Mouse (Mus musculus) CH12.LX (cell line): ENCODE data around the gene Calm5. TPM values are rescaled to one million over a fixed set of nuclear protein-coding genes. Genes with fewer than 3 reads are reported as not detected.

Source experiments
- DNase-seq: peaks from one replicate; pipeline ENCODE4 v3.0.0-alpha.2; 2013; ENCODE audit errors: extremely low read depth
- H3K27ac ChIP-seq: 2 replicates; pipeline ENCODE4 v1.5.1; 2012; ENCODE audit warnings: low read depth, mild to moderate bottlenecking, control low read depth, moderate library complexity; ENCODE audit not compliant: insufficient read depth
- H3K27me3 ChIP-seq: replicated peaks from 2 replicates; pipeline ENCODE3; 2012; ENCODE audit warnings: inconsistent platforms
- H3K36me3 ChIP-seq, 2 experiments: replicated peaks in 1 of 2; 2 replicates each; pipeline versions ENCODE3 to v1.6.1; 2012; ENCODE audit warnings: inconsistent platforms in 1 of 2, low read length in 1 of 2, mild to moderate bottlenecking in 1 of 2, mixed read lengths in 1 of 2, moderate library complexity in 1 of 2; ENCODE audit not compliant: control insufficient read depth in 1 of 2, insufficient read depth in 1 of 2
- H3K4me1 ChIP-seq, 2 experiments: 2 replicates each; pipeline ENCODE4 v1.6.1; 2012; ENCODE audit warnings: inconsistent platforms in 1 of 2, moderate library complexity in 1 of 2; ENCODE audit not compliant: insufficient read depth in 2 of 2, control insufficient read depth in 1 of 2
- H3K4me2 ChIP-seq: 2 replicates; pipeline ENCODE4 v1.6.1; 2012; ENCODE audit warnings: low read depth, mild to moderate bottlenecking, control low read depth; ENCODE audit not compliant: poor library complexity, insufficient read depth, severe bottlenecking
- H3K4me3 ChIP-seq, 3 experiments: fragments of 150-350 bp in 1 of 3; sonication (generic) in 1 of 3; replicated peaks in 1 of 3; 2 replicates each; pipeline versions ENCODE3 to v1.5.1; 2011 to 2012; ENCODE audit warnings: low read depth in 2 of 3, low read length in 2 of 3, mild to moderate bottlenecking in 2 of 3, moderate library complexity in 2 of 3, control low read depth in 1 of 3, improper control_type of control experiment in 1 of 3, inconsistent platforms in 1 of 3, mixed read lengths in 1 of 3; ENCODE audit not compliant: poor library complexity in 1 of 3
- H3K79me2 ChIP-seq: replicated peaks from 2 replicates; pipeline ENCODE4 v1.6.1; 2012; ENCODE audit warnings: mild to moderate bottlenecking, moderate library complexity; ENCODE audit not compliant: control insufficient read depth, poor library complexity, insufficient read depth, severe bottlenecking; ENCODE audit errors: extremely low read depth
- H3K9ac ChIP-seq: 2 replicates; pipeline ENCODE4 v1.6.1; 2012; ENCODE audit warnings: low read depth, mild to moderate bottlenecking, control low read depth, moderate library complexity; ENCODE audit not compliant: insufficient read depth
- H3K9me3 ChIP-seq: replicated peaks from 2 replicates; pipeline ENCODE3; 2012; ENCODE audit warnings: low read length, inconsistent platforms, mixed read lengths
- CHD1 ChIP-seq: IDR thresholded peaks from 2 replicates; pipeline ENCODE4 v1.6.1; 2012; ENCODE audit warnings: low read depth, low read length, improper control_type of control experiment, inconsistent platforms
- CHD2 ChIP-seq: IDR thresholded peaks from 2 replicates; pipeline ENCODE4 v1.6.1; 2011; ENCODE audit warnings: low read length, improper control_type of control experiment
- CTCF ChIP-seq, 2 experiments: IDR thresholded peaks in 1 of 2; conservative IDR thresholded peaks in 1 of 2; 2 replicates each; pipeline ENCODE4 v1.5.1; 2011 to 2012; ENCODE audit warnings: low read depth in 2 of 2, low read length in 2 of 2, improper control_type of control experiment in 1 of 2, inconsistent platforms in 1 of 2, mild to moderate bottlenecking in 1 of 2, moderate library complexity in 1 of 2
- EP300 ChIP-seq: IDR thresholded peaks from 2 replicates; pipeline ENCODE4 v1.6.1; 2011; ENCODE audit warnings: low read length, improper control_type of control experiment
- ETS1 ChIP-seq: conservative IDR thresholded peaks from 2 replicates; pipeline ENCODE4 v1.6.1; 2012; ENCODE audit warnings: low read depth, mild to moderate bottlenecking, inconsistent platforms, low read length, improper control_type of control experiment, moderate library complexity
- JUN ChIP-seq: IDR thresholded peaks from 2 replicates; pipeline ENCODE4 v1.6.1; 2011; ENCODE audit warnings: low read depth, mild to moderate bottlenecking, low read length, improper control_type of control experiment, moderate library complexity; ENCODE audit not compliant: insufficient read depth
- KAT2A ChIP-seq: IDR thresholded peaks from 2 replicates; pipeline ENCODE4 v1.6.1; 2012; ENCODE audit warnings: low read length, improper control_type of control experiment, inconsistent platforms; ENCODE audit not compliant: insufficient replicate concordance
- MAFK ChIP-seq: IDR thresholded peaks from 2 replicates; pipeline ENCODE4 v1.6.1; 2011; ENCODE audit warnings: low read length, improper control_type of control experiment; ENCODE audit not compliant: insufficient replicate concordance
- MAX ChIP-seq: IDR thresholded peaks from 2 replicates; pipeline ENCODE4 v1.6.1; 2011; ENCODE audit warnings: low read length, improper control_type of control experiment
- MAZ ChIP-seq: IDR thresholded peaks from 2 replicates; pipeline ENCODE4 v1.6.1; 2012; ENCODE audit warnings: low read depth, mild to moderate bottlenecking, inconsistent platforms, low read length, improper control_type of control experiment, moderate library complexity
- MXI1 ChIP-seq: IDR thresholded peaks from 2 replicates; pipeline ENCODE4 v1.6.1; 2011; ENCODE audit warnings: mild to moderate bottlenecking, low read depth, low read length, improper control_type of control experiment
- MYC ChIP-seq: IDR thresholded peaks from 2 replicates; pipeline ENCODE4 v1.6.1; 2011; ENCODE audit warnings: low read depth, mild to moderate bottlenecking, improper control_type of control experiment, low read length
- RCOR1 ChIP-seq: conservative IDR thresholded peaks from 2 replicates; pipeline ENCODE4 v1.6.1; 2012; ENCODE audit warnings: low read depth, mild to moderate bottlenecking, inconsistent platforms, low read length, improper control_type of control experiment
- SMC3 ChIP-seq: IDR thresholded peaks from 2 replicates; pipeline ENCODE4 v1.6.1; 2011; ENCODE audit warnings: low read depth, low read length, improper control_type of control experiment
- TCF12 ChIP-seq: IDR thresholded peaks from 2 replicates; pipeline ENCODE4 v1.6.1; 2014; ENCODE audit warnings: low read depth, mild to moderate bottlenecking, inconsistent platforms, low read length, improper control_type of control experiment
- UBTF ChIP-seq: IDR thresholded peaks from 2 replicates; pipeline ENCODE4 v1.6.1; 2012; ENCODE audit warnings: low read depth, mild to moderate bottlenecking, inconsistent platforms, low read length, improper control_type of control experiment, moderate library complexity
- USF2 ChIP-seq: conservative IDR thresholded peaks from 2 replicates; pipeline ENCODE4 v1.6.1; 2011; ENCODE audit warnings: low read depth, low read length, improper control_type of control experiment
- ZKSCAN1 ChIP-seq: IDR thresholded peaks from 2 replicates; pipeline ENCODE4 v1.6.1; 2012; ENCODE audit warnings: low read depth, inconsistent platforms, low read length, improper control_type of control experiment, borderline replicate concordance
- ZMIZ1 ChIP-seq: IDR thresholded peaks from 2 replicates; pipeline ENCODE4 v1.6.1; 2012; ENCODE audit warnings: low read depth, mild to moderate bottlenecking, inconsistent platforms, low read length, improper control_type of control experiment
- ZNF384 ChIP-seq: IDR thresholded peaks from 2 replicates; pipeline ENCODE4 v1.6.1; 2012; ENCODE audit warnings: low read depth, low read length, improper control_type of control experiment, inconsistent platforms
- dilution Hi-C: fragments of 300-500 bp; cut with MboI; formaldehyde crosslinking; loops from 2 replicates; pipeline ENCODE4 v1.14.3; 2020; ENCODE audit warnings: low sequenced_read_pairs; ENCODE audit not compliant: extremely low pct_unique_long_range_greater_than_20kb, extremely low pct_ligation_motif_present
- in situ Hi-C: fragments of 300-500 bp; cut with MboI; formaldehyde crosslinking; loops from 3 replicates; pipeline ENCODE4 v1.14.3; 2019; ENCODE audit warnings: low sequenced_read_pairs, low pct_ligation_motif_present, low pct_unique_long_range_greater_than_20kb, mixed read lengths
- polyA plus RNA-seq: library from polyadenylated mRNA; unstranded; fragments of >175 nt; gene quantifications from 2 replicates; pipeline ENCODE4 v1.2.1, GENCODE M21; 2012; ENCODE audit warnings: low read depth; ENCODE audit not compliant: insufficient read length
- total RNA-seq, 2 experiments: library from RNA; depleted of rRNA; stranded (reverse); fragments of 300-350 nt in 1 of 2; fragments of >200 nt in 1 of 2; gene quantifications; 2 replicates each; pipeline ENCODE4 v1.2.3; 2012 to 2014

Gene Calm5
- total and polyA plus RNA-seq, 3 experiments: not detected

GRCm38 (mm10) chr13:3831546-3831945 lies 22.4 kb upstream of the Calm5 start:
- H3K9ac ChIP-seq: no peak overlapping the region
- no peaks in the 10 kb centered on the region for H3K27me3 ChIP-seq
- H3K4me2 ChIP-seq: no peak overlapping the region
- no peaks in the 10 kb centered on the region for H3K36me3 ChIP-seq
- H3K4me1 ChIP-seq: peaks cover 0 to 4% of the 10 kb centered on the region in 2 experiments; a peak in 1 of 4 replicates
- dilution Hi-C loops (no loop called here), in situ Hi-C loops (no loop called here)
- no peak for TF ChIP-seq MAFK
- TF ChIP-seq ZMIZ1: no peak
- no peak for TF ChIP-seq SMC3
- no peak for TF ChIP-seq UBTF
- no peak for TF ChIP-seq MXI1
- TF ChIP-seq JUN: no peak
- no peak for TF ChIP-seq ZKSCAN1
- TF ChIP-seq CHD1: no peak
- no peak for TF ChIP-seq TCF12
- no peak for TF ChIP-seq MYC
- no peak for TF ChIP-seq USF2
- TF ChIP-seq RCOR1: no peak
- TF ChIP-seq CTCF (conservative IDR thresholded peaks at IDR 0.05 in 1 of 2, IDR thresholded peaks at IDR 0.05 in 1 of 2; ENCODE audit: low read depth in 2 of 2, low read length in 2 of 2): no peak
- TF ChIP-seq MAX: no peak
- H3K4me3 ChIP-seq: no peak overlapping the region
- H3K27ac ChIP-seq: no peak overlapping the region
- DNase-seq: no peak
- H3K79me2 ChIP-seq: no peaks in the 10 kb centered on the region
- H3K9me3 ChIP-seq: no peaks in the 10 kb centered on the region

GRCm38 (mm10) chr13:3831994-3832393 lies 22.0 kb upstream of the Calm5 start:
- Histone ChIP-seq H3K9ac (no peak overlapping the region), H3K9me3 (no peaks in the 10 kb centered on the region), H3K36me3 (no peaks in the 10 kb centered on the region), H3K4me2 (no peak overlapping the region), H3K4me3 (no peak overlapping the region)
- dilution Hi-C loops: no loop called here
- TF ChIP-seq CHD2 (no peak), KAT2A (no peak), ZNF384 (no peak), MXI1 (no peak), ZKSCAN1 (no peak), ETS1 (no peak), USF2 (no peak), CHD1 (no peak), MAZ (no peak), EP300 (no peak), MAFK (no peak)
- TF ChIP-seq, all 38 proteins: peak for 0
- no peaks in the 10 kb centered on the region for H3K27me3 ChIP-seq
- in situ Hi-C loops: no loop called here
- H3K4me1 ChIP-seq: peaks cover 0 to 4% of the 10 kb centered on the region in 2 experiments; a peak in 1 of 4 replicates
- no peaks in the 10 kb centered on the region for H3K79me2 ChIP-seq
- DNase-seq: no peak
- H3K27ac ChIP-seq: no peak overlapping the region
